Mouse (Mus musculus) lung, postnatal 10 days (tissue): ENCODE data around the gene Pgm5.
A peak's percentile ranks its signal among the peaks of the same experiment; 100 is the strongest.
"Not testable (repeated sequence)": the region's sequence is repeated elsewhere in the genome, so short reads cannot be mapped to it uniquely, and the experiment has no call there.

Experiments
- DNase-seq: peaks from one replicate; pipeline ENCODE4 v3.0.0; 2021

Gene Pgm5

DNA sequence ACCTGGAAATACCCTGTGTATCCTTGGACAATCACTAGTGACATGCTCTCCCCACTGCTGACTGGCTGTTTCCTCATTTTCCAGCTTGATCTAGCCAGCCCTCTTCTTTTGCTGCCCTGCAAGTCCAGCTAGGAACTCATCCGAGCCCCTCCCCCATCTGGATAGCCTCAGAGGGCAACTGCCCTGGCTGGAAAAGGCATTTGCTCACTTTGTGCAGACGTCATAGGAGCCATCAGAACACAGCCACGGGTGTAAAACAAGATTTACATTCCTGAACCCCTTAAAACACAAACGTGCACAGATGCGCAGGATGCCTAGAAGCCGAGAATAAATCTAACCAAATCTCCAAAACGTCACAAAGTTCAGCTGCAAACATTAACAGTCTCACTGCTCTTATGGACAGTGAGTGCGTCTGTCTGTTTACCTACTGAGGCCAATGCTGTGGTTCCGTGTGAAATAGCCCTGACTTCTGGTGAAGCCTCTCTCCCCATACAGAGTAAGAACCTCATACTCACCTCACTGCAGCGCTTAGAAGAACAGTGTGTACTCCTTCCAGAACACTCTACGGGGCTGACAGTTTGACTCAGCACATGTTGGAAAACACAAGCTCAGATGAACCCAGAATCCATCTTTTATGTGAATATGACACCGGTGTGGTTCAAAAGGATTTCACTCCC is 99.0 kb downstream of the Pgm5 start:
- peak; percentile 47 for DNase-seq

DNA sequence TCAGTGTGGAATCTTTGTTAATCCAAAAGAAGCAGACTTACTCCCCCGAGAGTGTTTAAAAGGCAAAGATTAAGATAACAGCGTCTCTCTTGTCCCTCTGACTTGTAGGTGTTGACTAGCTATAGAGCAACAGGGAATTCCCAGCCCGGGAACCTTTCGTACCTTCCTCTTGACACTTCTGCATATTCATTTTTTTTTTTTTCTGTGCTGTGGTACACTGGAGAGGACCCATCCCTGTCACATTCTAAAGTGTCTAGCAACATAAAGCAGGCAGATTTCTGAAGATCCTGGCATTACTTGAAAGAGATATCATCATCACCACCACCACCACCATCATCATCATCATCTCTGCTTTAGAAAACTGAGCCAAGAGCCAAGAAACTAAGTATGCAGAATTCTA is 105.0 kb downstream of the Pgm5 start:
- no peak for DNase-seq

DNA sequence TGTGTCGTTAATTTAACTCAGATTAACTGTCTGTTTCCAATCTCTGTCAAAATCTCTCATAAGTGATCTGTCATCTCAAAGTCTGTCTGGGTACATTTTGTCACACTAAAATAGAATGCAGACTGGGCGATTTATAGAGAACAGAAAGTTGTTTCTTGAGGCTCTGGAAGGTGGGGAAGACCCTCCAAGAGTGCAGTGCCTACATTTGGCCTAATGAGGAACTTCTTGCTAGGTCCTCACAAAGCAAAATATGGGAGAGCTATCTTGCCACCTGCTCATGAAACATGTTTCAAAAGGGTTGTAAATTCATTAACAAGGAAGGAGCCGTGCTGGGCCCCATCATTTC is 107.2 kb downstream of the Pgm5 start:
- no peak for DNase-seq

DNA sequence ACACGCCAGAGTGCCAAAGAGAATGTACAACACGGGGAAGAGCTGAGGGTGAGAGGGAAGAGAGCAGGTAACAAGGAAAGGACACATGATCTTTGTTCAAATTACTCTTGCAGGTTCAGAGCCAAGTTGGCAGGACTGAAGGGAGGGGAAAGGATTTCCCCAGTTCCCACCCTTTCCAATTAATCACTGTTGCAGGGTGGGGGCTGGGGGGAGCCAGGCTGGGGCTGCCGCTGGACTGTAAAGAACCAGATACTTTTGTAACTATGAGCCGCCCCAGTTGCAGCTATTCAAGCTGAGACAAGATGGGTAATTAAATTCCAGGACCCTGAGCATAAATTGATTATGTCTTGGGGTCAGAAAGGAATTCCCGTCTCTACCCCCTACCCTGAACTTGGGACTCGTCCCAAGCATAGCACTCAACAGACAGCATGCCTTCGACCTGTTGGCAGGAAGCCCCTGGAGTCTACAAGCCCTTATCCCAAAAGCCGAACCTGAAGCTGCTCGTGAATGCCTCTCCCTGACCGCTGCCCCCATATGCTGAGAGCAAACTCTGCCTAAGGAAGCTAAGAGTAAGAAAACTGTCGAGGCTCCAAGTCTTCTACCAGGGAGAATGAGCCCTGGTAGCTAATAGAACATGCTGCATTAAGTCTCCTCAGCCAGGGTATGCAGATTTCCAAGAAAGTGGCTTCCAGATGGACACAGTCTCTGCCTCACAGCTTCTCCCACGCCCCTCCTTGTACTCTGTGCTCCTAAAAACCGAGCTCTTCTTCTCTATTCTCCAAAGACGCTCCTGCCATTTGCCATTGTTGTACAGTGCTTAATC is 107.8 kb downstream of the Pgm5 start:
- DNase-seq, result peak; percentile 54

DNA sequence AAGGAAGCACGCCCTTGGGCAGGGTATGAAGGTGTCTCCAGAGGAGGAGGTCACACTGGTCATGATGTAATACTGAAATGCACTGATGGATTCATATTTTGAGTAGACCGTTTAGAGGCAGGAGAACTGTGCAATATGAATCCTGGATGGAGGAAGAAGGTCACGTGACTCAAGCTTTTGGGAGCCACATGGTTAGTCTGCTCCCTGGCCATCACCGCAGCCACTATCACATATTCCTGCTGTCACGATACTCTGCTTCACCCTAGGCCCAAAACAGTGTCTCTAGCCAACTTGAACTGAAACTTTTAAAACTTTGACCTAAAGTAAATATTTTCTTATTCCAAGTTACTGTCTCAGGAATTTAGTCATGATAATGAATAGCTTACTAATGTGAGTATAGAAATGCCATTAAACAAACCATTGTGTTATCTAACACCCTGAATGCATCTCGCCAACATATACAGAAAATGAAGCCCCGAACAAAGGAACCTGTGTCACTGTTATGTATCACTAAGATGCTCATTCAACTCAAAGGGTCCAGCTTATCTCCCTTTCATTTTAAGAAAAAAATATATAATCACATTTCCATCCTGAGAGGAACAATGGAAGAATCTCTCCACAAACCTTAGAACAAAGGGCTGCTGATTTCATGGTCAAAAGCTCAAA is 108.6 kb downstream of the Pgm5 start:
- no peak for DNase-seq

DNA sequence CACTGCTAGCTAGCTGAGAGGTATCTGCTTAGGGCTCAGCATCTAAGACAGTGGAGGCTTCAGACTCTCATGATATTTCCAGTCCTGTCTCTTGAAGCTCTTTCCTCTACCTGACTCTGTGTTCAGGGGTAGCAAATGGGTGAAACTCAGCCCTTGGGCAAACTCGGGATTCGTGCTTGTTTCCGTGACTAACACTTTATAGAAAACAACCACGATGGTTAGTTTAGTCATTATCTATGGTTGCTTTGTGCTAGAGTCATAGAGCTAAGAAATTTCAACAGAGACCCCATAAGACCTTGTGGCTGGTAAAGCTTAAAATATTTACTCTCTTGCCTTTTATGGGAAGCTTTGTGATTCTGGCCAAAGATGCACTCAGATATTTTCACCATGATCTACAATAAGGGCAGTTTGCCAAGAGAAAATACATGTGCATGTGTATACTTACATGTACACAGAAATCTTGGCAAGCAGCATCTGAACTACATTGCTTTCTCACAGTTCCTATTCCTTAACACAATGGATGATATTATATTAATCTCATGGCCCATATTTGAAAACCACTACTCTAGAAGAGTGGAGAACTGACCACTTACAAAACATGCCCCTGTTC is 115.3 kb downstream of the Pgm5 start:
- no peak for DNase-seq

DNA sequence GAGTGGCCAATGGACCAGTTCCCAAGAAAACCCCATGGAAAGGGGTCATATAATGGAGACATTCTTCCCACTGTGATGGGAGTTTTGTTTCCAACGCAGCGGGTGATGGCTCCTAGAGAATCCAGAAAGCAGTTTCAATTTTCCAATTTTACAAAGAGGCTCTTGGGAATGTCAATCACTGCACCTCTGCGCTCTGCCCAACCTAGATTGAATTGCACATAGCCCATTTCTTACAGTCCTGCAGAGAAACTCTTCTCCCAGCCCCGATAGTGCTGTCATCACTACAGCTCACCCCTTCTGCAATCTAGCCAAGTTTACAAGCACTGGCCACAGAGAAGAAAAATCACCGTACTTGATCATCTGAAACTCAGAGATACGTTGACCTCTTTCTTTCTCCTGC is 119.0 kb downstream of the Pgm5 start:
- no peak for DNase-seq

DNA sequence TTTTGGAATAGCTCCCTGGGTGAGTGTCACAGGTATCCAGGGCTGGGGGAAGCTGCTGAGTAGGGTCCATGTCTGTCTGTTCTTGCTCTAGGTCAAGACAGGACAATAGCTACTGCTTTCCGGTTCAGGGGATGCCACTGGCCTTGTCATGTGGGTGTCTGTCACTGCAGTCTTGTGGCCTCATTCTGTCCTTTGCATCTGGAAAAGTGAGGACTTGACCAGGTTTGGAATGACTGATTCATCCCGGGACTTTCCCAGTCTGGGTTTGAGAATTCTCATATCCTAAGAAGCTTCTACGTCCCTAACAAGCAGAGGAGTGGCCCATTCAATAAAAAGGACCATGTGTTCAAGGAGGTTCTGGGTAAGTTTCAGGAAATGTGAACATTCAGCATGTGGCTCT is 122.9 kb downstream of the Pgm5 start:
- DNase-seq, result no peak

DNA sequence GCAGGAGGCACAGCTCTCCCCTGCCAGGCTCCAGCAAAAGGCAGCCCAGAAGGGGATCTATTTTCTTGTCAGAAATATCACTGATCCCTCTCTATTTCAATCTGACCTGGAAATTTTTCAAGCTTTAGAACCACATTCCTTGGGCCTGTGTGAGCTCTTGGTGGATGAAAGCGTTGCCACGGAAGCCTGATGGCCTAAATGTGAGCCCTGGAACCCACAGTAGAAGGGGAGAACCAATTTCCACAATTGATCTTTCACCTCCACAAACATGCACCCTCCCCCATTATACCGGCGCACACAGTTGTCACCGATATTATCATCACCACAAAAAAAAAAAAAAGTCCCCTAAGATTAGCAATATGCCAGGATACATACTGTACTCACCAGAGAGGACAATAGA is 123.6 kb downstream of the Pgm5 start:
- DNase-seq, result no peak

DNA sequence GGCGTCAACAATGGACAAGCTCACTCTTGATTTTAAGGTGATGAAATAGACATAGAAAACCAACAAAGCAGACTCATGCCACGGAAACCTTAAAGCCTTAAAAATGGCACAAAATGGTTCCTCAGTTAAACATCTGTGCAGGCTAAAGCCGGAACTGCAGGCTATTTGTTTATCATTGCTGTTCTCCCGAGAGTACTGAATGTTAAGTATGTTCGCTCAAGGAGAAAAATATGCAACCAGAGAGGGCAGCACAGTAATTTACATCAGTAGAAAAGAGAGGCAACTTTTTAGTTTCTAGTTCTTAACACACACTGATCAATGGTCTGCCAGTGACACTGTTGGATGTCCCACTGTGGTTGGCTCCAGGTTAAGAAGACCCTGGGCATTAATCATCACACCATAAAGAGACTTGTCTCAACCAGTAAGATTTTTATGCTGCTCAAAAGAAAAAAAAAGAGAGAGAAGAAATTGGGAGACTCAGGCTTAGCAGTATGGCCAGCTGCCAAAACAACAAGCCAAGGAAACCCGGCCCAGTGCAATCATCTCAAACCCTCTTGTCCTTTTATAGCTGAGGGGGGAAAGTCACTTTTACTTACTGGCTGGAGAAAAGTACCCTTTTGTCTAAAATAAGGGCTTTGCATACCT is 126.0 kb downstream of the Pgm5 start:
- DNase-seq, result peak; percentile 49

DNA sequence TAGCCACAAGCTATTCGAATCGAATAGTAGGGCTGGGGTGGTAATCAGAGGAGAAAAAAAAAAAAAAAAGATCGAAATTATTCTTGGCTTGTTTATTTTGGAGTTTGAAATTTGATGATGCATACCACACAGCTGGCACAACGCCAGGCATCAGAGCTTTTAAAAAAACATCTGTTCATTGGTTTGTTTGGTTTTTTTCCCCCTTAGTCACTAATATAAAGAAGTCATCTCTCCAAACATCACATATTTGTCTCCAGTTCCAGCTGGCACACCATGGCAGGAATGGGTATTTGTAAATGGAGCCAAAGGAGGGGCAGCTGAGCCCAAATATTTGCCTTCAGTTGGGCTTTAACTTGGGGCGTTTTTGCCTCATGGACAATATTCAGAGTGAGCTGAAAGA is 131.0 kb downstream of the Pgm5 start:
- peak; percentile 39 for DNase-seq

DNA sequence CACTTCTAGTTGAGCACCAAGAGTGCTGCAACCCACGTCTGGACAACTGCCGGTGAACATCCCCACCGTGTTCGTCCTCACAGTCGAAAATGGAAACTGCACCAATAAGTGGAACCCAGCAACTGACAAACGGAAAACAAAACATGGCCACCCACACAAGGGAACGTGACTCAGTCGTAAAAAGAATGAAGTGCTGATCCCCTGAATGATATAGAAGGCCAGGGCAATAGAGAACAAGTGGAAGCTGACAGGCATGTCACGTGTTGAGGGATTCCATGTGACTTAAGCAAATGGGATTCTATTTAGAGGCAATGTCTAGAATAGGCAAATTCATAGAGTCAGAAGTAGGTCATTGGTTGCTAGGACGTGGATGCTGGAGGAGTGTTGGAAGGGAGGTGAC is 137.3 kb downstream of the Pgm5 start:
- DNase-seq, result no peak

DNA sequence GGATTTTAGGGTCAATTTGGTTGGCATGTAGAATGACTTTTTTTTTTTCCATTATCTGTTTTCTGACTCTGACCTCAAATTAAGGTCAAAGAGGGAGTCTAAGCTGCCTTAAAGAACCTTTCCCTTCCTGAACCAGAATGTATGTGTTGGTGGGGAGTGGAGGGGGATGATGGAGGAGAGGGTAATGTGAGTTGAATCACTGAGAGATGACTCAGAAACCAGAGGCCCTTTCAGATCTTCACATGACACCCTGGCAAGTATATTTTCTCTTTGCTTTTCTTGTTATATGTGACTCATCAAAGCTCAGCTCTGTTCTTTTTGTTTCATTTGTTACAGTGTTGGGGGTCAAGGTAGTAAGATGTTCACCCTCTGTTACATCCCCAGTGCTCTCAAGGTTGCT is 141.2 kb downstream of the Pgm5 start:
- no peak for DNase-seq

DNA sequence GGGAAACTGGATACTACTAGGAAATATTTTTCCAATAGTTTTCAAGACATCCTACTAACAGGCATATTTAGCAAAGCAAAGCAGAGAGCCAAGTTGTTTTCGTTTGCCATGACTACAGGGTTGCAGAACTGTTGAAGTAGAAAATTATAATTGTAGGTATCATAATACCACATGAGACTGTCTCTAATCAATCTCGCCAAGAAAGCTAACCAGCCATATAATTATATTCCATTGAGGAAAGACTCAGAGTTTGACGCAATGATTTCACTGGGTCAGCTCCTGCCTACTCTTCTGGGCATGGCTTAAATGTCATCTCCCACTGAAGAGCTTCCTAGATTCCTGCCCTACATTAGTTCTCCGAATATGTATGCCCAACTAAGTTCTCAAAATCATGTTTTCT is 142.2 kb downstream of the Pgm5 start:
- DNase-seq, result no peak

DNA sequence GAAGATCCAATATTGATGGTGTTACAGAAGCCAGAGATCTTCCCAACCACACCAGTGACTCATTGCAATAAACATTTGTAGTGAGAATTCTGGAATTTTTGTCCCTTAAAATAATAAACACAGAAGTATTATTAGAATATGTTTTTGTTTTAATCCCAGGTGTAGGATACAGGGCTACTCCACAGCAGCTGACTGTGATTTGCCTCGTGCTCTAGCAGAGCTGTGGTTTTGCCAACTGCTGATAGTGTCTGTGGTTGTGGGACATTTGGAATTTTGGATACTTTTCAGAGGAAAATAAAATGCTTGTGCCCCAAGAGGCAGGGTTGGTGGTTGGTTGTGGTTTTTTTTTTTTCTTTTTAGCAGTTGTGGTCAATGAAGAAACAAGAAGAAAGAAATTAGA is 143.6 kb downstream of the Pgm5 start:
- DNase-seq, result no peak

DNA sequence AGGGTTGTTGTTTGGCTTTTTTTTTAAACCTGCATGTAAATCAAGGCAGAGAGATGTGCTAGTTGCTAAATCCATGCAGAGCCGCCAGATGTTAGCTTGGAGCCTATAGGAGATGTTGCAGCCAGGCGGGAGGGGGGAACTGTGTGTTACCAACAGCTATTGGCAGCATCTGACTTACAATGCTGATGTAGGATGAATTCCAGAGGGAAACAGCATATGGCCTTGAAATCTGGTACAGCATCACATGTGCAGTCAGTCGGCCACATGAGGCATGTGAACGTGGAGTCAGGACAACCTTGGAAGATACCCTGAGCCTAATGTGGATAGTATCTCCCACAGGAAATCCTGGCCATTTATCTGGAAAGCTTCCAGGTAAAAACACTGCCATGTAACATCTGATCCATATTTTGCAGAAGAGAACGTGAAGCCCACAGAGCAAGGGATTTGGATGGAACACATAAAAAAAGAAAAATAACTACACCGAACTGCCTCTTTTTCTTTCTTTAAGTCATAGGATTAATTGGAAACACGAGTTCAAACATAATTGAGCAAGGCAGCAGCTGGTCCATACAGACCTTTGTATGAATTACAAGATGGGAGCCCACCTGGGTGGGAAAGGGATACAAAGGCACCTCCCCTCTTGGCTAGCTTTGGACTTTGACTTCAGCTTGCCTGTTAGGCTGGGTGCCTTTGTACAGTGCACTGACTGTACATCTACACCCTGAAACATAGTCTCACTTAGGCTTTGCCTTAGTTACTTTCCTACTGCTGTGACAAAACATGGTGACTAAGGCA is 145.2 kb downstream of the Pgm5 start:
- DNase-seq, result no peak

DNA sequence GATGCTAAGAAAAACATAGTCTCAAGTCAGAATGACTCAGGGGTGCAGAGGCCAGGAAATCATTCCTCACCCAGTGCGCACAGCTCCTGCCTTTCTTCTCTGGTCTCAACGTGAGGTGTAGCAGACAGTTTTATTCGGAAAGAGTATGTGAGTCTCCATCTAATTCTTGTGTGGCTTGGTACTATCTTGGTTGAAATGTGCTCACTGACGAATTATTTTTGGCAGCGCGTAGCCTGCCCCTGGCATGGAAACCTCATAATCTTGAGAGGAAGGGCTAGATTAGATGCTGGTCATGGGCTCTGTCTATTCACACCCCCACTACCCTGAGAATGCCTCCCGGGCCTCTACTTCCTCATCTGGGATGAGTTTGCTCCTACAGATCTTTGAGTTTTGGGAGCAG is 153.6 kb downstream of the Pgm5 start:
- no peak for DNase-seq

DNA sequence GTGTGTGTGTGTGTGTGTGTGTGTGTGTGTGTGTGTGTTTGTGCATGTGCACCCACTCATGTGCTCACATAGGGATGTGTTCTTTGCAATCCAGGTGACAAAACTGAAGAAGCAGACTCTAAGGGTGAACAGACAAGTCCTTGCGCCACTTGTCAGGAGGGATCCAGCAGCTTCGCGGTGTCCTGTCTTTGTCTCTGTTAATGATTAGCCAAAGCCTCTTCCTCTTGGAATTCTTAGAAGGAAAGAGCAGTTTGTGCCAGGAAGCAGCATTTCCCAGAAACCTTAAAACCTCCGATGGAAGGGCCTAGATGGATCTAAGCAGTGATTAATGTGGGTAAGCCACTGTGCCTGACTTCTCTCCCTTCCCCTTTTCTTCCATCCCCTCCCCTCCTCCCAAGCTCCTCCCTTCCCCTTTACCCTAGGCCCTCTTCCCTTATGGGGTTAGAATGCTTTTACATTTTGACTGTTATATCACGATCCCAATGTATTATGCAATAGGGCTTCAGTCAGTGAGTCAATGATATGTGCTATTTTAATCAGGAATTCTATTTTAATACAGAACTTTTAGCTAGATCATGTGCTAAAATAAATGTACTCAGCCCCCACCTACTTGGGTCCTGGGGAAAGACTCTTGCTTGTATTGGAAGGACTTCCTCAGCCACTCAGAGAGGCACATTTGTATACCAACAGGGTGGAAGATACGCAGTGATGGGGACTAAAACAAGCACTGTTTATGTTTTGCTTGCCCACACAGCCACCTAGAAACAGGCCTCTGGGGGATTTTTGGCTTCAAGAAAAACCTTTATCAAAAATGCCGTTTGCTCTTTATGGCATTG is 154.4 kb downstream of the Pgm5 start:
- DNase-seq, result no peak

DNA sequence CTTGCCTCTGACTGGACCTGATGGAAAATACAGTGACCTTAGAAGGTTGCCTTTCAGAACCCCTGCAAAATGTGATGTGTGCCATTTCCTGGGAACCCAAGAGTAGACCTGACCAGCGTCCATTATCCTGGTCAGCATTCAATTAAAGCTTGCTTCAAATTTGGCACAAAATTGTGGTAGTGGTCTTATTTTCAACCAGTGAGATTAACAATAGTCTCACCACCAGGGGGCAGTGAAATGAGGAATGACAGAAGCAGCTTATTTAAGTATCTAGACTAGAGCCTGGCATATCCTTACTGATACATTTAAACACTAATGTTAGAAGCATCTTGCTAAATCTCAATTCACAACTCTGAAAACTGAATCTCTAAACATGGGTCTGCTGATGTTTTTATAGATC is 156.3 kb downstream of the Pgm5 start:
- DNase-seq, result peak; percentile 53

DNA sequence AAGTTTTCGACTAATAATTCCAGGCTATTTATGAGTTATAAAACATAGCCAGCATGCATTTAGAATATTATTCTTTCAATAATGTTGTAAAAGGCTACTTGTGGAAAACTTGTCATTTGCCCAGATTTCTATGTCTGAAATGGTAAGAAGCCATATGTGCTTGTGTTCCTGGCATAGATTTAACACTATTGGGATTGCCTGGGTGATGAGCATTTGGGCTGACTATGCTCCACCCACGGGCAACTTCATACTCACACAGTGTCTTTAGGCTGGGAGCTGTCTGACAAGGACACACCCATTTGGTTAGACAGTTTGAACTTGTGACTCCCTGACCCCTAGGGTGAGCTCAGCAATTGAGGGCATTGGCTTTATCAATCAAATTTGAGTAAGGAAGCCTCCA is 157.3 kb downstream of the Pgm5 start:
- DNase-seq, result no peak

DNA sequence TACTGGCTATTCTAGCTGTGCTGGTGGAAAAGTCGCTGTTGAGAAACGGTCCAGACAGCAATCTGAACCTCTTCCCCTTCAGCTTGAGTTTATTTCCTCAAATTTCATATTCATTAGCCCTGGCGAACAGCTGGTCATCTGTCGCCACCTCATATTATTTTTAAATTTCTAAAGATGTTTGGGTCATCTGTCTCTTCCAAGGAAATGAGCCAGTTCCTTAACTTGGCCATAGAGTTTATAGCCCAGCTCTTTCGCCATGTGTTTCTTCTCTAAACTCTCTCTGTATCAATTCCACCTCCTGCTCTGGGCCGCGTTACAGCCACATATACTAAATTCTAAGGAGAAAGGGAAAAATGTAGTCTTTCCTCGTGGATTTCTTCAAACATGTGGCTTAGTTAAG is 158.0 kb downstream of the Pgm5 start:
- peak; percentile 57 for DNase-seq

DNA sequence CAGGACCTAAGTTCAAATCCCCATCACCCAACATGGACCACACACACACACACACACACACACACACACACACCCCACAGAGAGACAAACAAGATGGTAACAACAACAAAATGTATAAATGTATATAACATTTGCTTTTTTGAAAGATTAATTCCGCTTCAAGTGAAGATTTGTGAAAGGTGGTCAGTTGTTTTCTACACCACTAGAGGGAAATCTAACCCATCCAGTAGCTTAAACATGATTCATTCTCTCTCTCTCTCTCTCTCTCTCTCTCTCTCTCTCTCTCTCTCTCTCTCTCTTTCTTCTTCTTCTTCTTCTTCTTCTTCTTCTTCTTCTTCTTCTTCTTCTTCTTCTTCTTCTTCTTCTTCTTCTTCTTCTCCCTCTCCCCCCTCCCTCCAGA is 158.5 kb downstream of the Pgm5 start:
- not testable (repeated sequence) for DNase-seq
